Mouse (Mus musculus): ENCODE results near the gene Fgf22.

- TF ChIP-seq CTCF (IDR thresholded peaks at IDR 0.05; ENCODE audit: low read depth) (no peak), EP300 (IDR thresholded peaks at IDR 0.05; ENCODE audit: low read depth) (no peak)
These were observed 22.2 kb downstream of the Fgf22 start, which contains the start of gene Fstl3 for GRCm38 (mm10) chr10:79777103-79777531.

Data from liver, postnatal 0 days (tissue).